Mouse (Mus musculus) heart, embryonic 11.5 days (tissue): ENCODE results near the gene Slc13a1. TPM values are rescaled to one million over a fixed set of nuclear protein-coding genes. Genes with fewer than 3 reads are reported as not detected.

Experiments
- ATAC-seq: fragments of 200-750 bp; cut with Nextera tagmentation; replicated peaks from 2 replicates; pipeline ENCODE4 v1.8.0; 2017; ENCODE audit warnings: moderate library complexity; ENCODE audit not compliant: insufficient number of reproducible peaks, low FRiP score, low TSS enrichment
- H3K27ac ChIP-seq: fragments of 300-500 bp; sonication (generic); 2 replicates; pipeline ENCODE4 v1.5.1; 2014; ENCODE audit warnings: mild to moderate bottlenecking, low read depth, low read length
- H3K27me3 ChIP-seq: fragments of 300-500 bp; sonication (generic); 2 replicates; pipeline ENCODE4 v1.6.1; 2014; ENCODE audit warnings: mild to moderate bottlenecking, low read length, mixed read lengths; ENCODE audit not compliant: control insufficient read depth, insufficient read depth
- H3K36me3 ChIP-seq: fragments of 300-500 bp; sonication (generic); 2 replicates; pipeline ENCODE4 v1.6.1; 2014; ENCODE audit warnings: mild to moderate bottlenecking, low read length, moderate library complexity, mixed read lengths; ENCODE audit not compliant: control insufficient read depth, insufficient read depth
- H3K4me1 ChIP-seq: fragments of 300-500 bp; sonication (generic); 2 replicates; pipeline ENCODE4 v1.6.1; 2014; ENCODE audit warnings: low read length; ENCODE audit not compliant: control insufficient read depth, insufficient read depth
- H3K4me2 ChIP-seq: fragments of 300-500 bp; sonication (generic); 2 replicates; pipeline ENCODE4 v1.6.1; 2014; ENCODE audit warnings: mild to moderate bottlenecking, moderate library complexity
- H3K4me3 ChIP-seq: fragments of 300-500 bp; sonication (generic); 2 replicates; pipeline ENCODE4 v1.5.1; 2014; ENCODE audit warnings: low read depth, low read length
- H3K9ac ChIP-seq: fragments of 300-500 bp; sonication (generic); 2 replicates; pipeline ENCODE4 v1.6.1; 2014; ENCODE audit warnings: mild to moderate bottlenecking, low read depth, low read length, moderate library complexity
- H3K9me3 ChIP-seq: fragments of 300-500 bp; sonication (generic); replicated peaks from 2 replicates; pipeline ENCODE4 v1.6.1; 2016; ENCODE audit warnings: low read length; ENCODE audit not compliant: control insufficient read depth
- WGBS: fragments of 180-500 bp; shearing (Covaris S2); extraction: QIAGEN DNeasy Blood & Tissue Kit; methylation state at CpG from one replicate; pipeline ENCODE4 v1.1.7; 2014; ENCODE audit not compliant: insufficient replicate concordance; 5-methylcytosine and 5-hydroxymethylcytosine counted together
- polyA plus RNA-seq: library from polyadenylated mRNA; unstranded; fragments of >200 nt; fragmentation: Nextera tagmentation; extraction: Ambion mirVana; gene quantifications from 2 replicates; pipeline ENCODE4 v1.2.1, GENCODE M21; 2014

Slc13a1 gene
- polyA plus RNA-seq, 1 experiment from 2014 or later: 0.14 TPM

DNA sequence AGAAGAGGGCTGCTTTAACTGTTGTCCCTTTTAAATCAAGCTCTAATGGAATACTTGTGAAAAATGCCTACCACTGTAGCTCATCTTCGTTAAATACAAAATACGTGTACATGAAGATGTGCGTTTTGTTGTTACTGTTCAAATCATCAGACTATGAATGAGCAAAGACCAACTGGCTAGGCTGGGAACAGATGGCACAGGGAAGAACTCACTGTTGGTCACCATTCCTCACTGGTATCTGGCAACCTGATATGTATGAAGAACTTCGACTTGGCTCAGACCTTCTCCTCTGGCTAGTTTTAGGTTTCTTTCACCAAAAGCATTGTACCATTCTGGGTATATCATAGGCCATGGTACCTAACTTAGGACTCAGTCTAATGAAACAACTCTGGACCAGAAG lies 59.4 kb downstream of the Slc13a1 start:
- no peak for ATAC-seq
- 87% methylated on average over 4 of the region's 4 CpGs for WGBS

DNA sequence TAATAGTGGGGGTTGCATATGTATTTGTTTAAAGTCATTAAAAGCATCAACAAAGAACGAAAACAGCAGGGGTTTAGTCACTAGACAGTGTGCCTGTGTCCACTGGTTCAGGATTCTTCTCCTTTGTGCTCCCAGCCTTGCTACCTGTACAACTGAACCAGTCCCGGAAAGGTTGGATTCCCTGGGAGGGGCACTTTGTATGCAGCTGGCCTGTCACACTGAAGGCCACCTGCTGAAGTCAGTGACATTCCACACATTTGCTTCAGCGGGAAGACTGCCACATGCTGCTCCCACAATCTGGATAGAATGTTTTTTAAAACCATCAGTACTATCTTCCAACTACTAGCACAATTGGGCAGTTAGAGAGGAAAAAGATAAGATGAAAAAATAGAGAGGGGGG lies 61.7 kb downstream of the Slc13a1 start:
- H3K4me1 ChIP-seq: no peaks in the 10 kb centered on the region
- ATAC-seq: no peak
- no peak overlapping the region for H3K9ac ChIP-seq
- no peaks in the 10 kb centered on the region for H3K36me3 ChIP-seq
- H3K4me2 ChIP-seq: no peak overlapping the region
- WGBS: 48% methylated on average over 3 of the region's 3 CpGs
- H3K27me3 ChIP-seq: no peaks in the 10 kb centered on the region
- H3K4me3 ChIP-seq: no peak overlapping the region
- H3K9me3 ChIP-seq: no peaks in the 10 kb centered on the region
- no peak overlapping the region for H3K27ac ChIP-seq

More for the DNA sequence above, 59.4 kb downstream of the Slc13a1 start:
- H3K9me3 ChIP-seq: no peaks in the 10 kb centered on the region
- H3K36me3 ChIP-seq: no peaks in the 10 kb centered on the region
- H3K27me3 ChIP-seq: no peaks in the 10 kb centered on the region
- no peak overlapping the region for H3K4me2 ChIP-seq
- no peak overlapping the region for H3K4me3 ChIP-seq
- H3K27ac ChIP-seq: no peak overlapping the region
- H3K4me1 ChIP-seq: no peaks in the 10 kb centered on the region
- H3K9ac ChIP-seq: no peak overlapping the region

DNA sequence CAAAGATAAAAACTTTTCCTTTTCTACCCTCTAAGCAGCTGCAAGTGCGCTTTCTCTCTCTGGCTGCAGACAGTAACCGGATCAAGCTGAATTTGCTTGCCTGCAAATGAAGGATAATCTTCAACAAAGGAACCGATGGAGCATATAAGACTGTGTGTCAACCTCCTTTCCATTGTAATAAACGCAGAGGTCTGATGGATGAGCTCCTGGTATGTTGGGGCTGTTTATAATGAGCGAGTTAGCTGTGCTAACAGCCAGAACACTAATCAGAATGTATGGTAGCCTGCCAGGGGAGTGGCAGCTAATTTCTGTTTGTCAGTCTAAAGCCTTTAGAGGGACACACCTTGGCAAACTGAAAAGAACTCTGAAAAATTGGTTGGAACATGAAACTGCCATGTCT lies 62.2 kb downstream of the Slc13a1 start:
- Histone ChIP-seq H3K4me3 (no peak overlapping the region), H3K4me2 (no peak overlapping the region), H3K36me3 (no peaks in the 10 kb centered on the region), H3K9ac (no peak overlapping the region), H3K4me1 (no peaks in the 10 kb centered on the region), H3K9me3 (no peaks in the 10 kb centered on the region), H3K27me3 (no peaks in the 10 kb centered on the region), H3K27ac (no peak overlapping the region)
- no peak for ATAC-seq
- WGBS: 63% methylated on average over 5 of the region's 5 CpGs

DNA sequence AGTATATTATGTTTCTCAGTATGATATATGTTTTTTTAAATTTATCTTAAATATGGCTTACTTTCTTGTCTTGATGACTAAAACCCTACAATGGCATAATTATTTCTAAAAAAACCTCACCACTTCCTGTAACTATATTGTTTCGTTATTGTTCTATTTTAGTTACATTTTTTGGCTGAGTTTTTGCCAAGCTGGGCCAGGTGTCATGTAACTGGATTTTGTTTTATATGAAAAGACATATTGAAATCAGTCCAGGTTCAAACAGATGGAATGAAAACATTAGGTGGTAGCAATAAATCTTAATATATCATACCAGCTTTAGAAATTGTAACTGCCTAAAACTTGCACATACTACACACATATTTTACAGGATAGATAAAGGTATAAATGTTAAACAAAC lies 66.6 kb downstream of the Slc13a1 start:
- Histone ChIP-seq H3K36me3 (no peaks in the 10 kb centered on the region), H3K9ac (no peak overlapping the region), H3K27me3 (no peaks in the 10 kb centered on the region), H3K27ac (no peak overlapping the region), H3K4me2 (no peak overlapping the region), H3K4me1 (no peaks in the 10 kb centered on the region), H3K4me3 (no peak overlapping the region), H3K9me3 (no peaks in the 10 kb centered on the region)
- ATAC-seq: no peak
- 86% methylated on average over 1 of the region's 1 CpGs for WGBS

DNA sequence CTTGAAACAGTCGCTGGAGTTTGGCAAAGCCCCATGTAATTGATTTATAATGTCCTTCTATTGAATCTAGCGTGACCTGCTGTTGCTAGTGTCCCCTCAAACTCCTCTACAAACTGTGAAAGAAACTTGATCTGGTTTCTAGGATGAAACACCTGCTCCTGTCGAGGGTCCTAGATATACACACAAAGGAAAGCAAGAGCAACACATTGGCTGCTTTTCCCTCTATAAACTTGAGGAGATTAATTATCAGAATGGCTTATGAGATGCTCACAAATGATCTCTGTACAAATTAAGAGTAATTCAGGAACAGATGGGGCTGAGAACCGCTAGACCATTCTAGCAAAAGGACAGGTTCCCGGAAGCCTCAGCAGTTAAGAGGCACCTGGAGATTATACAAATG lies 67.2 kb downstream of the Slc13a1 start:
- ATAC-seq: no peak

DNA sequence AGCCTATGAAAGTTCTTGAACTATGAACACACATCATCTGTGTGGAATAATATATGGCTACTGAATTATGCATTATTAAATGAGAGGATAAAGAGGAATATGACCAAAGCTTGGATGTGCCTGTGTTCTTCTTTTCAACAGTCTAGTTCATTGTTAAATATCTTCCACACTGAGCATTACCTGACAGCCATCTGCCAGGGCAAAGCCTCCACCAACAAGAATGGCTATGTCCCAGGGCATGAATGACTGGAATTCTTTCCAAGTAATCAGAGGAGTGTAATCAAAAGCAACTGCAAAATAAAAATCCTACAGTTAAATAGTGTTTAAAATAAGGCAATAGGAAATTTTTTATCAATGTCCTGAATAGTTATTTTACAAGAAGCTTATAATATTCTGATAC lies 70.5 kb downstream of the Slc13a1 start:
- no peak for ATAC-seq

More for the DNA sequence above, 67.2 kb downstream of the Slc13a1 start:
- Histone ChIP-seq H3K27me3 (no peaks in the 10 kb centered on the region), H3K27ac (no peak overlapping the region), H3K4me3 (no peak overlapping the region), H3K4me1 (no peaks in the 10 kb centered on the region), H3K9me3 (no peaks in the 10 kb centered on the region), H3K9ac (no peak overlapping the region), H3K36me3 (no peaks in the 10 kb centered on the region), H3K4me2 (no peak overlapping the region)
- 68% methylated on average over 5 of the region's 5 CpGs for WGBS

DNA sequence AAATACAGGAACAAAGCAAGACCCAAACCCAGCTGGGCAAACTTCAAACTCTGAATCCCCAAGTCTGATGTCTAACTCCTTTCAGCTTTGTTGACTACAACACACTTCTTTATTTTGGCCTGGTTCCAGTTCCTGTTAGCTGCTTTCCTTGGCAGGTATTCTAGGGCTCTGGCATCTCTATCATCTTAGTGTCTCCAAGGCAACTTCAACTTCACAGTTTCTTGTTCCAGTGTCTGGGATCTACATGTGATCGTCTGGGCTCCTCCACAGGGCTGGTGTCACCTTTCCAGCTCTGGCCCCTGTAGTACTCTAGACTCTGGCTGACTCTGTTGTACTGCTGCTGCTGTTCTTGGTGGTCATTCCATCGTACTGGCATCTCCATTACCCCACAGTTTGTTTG lies 91.8 kb downstream of the Slc13a1 start:
- Histone ChIP-seq H3K36me3 (no peaks in the 10 kb centered on the region), H3K9me3 (no peaks in the 10 kb centered on the region), H3K9ac (no peak overlapping the region), H3K4me3 (no peak overlapping the region), H3K27me3 (no peaks in the 10 kb centered on the region), H3K4me2 (no peak overlapping the region), H3K4me1 (no peaks in the 10 kb centered on the region), H3K27ac (no peak overlapping the region)
- ATAC-seq: no peak
- WGBS: 61% methylated on average over 2 of the region's 2 CpGs

More for the DNA sequence above, 70.5 kb downstream of the Slc13a1 start:
- no peak overlapping the region for H3K27ac ChIP-seq
- H3K36me3 ChIP-seq: no peaks in the 10 kb centered on the region
- H3K9ac ChIP-seq: no peak overlapping the region
- no peaks in the 10 kb centered on the region for H3K4me1 ChIP-seq
- H3K27me3 ChIP-seq: no peaks in the 10 kb centered on the region
- H3K4me3 ChIP-seq: no peak overlapping the region
- no peaks in the 10 kb centered on the region for H3K9me3 ChIP-seq
- no peak overlapping the region for H3K4me2 ChIP-seq

DNA sequence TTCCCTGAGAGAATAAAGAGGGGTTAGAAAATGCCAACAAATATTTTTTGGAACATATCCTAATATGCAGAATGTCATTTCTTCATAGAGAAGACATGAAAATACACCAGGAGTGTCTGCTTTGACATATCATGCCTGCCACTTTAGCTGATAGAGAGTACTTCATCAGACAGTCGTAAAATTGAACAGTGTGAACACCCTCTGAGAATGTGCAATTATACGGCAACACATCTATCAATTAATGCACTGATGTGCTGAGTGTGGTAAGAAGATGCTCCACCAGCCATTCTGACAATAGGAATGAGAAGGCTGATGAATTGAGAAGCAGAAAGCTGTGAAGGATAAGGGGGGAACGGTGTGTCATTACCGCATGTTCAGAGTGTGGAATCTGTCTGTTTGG lies 95.1 kb downstream of the Slc13a1 start:
- Histone ChIP-seq H3K4me2 (no peak overlapping the region), H3K9me3 (no peaks in the 10 kb centered on the region), H3K36me3 (no peaks in the 10 kb centered on the region), H3K27me3 (no peaks in the 10 kb centered on the region), H3K27ac (no peak overlapping the region), H3K4me1 (no peaks in the 10 kb centered on the region), H3K9ac (no peak overlapping the region), H3K4me3 (no peak overlapping the region)
- 66% methylated on average over 4 of the region's 4 CpGs for WGBS
- ATAC-seq: no peak

DNA sequence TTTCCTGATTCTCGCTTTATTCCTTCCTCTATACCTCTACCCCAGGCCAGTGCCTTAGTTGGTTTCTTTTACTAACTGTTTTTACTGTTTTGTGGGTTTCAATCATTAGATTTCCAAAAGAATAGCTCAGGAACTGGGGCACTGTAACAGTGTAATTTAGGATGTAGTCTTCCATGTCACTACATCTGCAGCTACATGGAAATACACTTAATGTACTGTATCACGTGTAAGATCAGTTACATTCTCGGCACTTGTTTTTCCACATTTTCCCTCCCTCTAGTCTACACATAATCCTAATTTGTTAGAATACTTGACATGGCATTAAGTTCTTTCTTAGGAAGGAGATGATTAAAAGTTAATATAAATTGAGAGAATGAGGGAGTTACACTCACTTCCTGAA lies 108.1 kb downstream of the Slc13a1 start:
- H3K27me3 ChIP-seq: no peaks in the 10 kb centered on the region
- WGBS: 76% methylated on average over 3 of the region's 3 CpGs

More for the DNA sequence above, 108.1 kb downstream of the Slc13a1 start:
- ATAC-seq: no peak
- H3K4me3 ChIP-seq: no peak overlapping the region
- H3K9me3 ChIP-seq: no peaks in the 10 kb centered on the region
- H3K4me2 ChIP-seq: no peak overlapping the region
- no peak overlapping the region for H3K9ac ChIP-seq
- no peaks in the 10 kb centered on the region for H3K4me1 ChIP-seq
- no peaks in the 10 kb centered on the region for H3K36me3 ChIP-seq
- H3K27ac ChIP-seq: no peak overlapping the region
